Mouse (Mus musculus): ENCODE measurements around the gene Rasa3. TPM values are rescaled to one million over a fixed set of nuclear protein-coding genes. Genes with fewer than 3 reads are reported as not detected.

The Rasa3 gene
- polyA plus RNA-seq (2016; fragmentation: Nextera tagmentation; extraction: Ambion mirVana), result 20.2 and 24.9 TPM in 2 replicates

DNA sequence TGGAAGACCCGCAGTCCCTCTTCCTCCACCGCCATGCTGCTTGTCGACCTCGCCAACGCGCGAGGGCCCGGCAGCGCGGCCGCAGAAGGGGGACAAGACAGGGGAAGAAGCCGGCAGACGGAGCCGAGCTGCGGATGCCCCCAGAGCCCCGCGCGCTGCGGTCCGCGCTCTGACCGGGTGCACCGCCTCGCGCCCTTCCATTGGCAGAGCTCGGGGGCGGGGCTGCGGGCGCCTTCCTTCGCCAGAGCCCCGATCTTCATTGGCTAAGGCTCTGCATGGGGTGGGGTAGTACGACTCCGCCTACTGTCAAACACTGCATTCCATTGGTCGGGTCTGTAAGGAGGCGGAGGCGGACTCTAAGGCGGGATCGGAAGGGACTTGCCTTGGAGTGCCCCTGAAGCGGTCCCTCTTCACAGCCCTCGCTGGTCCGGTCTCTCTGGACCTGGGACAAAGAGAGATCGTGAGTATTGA, at the start of gene Rasa3:
Gene Rasa3 (minus strand): TSS at position 191 of the 471 bp plus-strand sequence.
- H3K36me3 ChIP-seq, result no peaks in the 10 kb centered on the region
- peak within 1 kb of the TSS; percentile 60 for H3K4me3 ChIP-seq (replicated peaks)
- ATAC-seq (ENCODE audit: insufficient number of reproducible peaks, insufficient read depth, low FRiP score, low TSS enrichment, low read depth), result peak; percentile 97
- peak within 1 kb of the TSS; percentile 91 for H3K4me2 ChIP-seq
- WGBS, result 0% methylated on average over 42 of the region's 42 CpGs
- peak within 1 kb of the TSS; percentile 65 for H3K9ac ChIP-seq (replicated peaks)
- H3K4me1 ChIP-seq (replicated peaks), result peaks cover 18% of the 10 kb centered on the region
- peaks cover 23% of the 10 kb centered on the region for H3K27me3 ChIP-seq
- H3K9me3 ChIP-seq, result no peaks in the 10 kb centered on the region
- H3K27ac ChIP-seq, result peak within 1 kb of the TSS; percentile 79

DNA sequence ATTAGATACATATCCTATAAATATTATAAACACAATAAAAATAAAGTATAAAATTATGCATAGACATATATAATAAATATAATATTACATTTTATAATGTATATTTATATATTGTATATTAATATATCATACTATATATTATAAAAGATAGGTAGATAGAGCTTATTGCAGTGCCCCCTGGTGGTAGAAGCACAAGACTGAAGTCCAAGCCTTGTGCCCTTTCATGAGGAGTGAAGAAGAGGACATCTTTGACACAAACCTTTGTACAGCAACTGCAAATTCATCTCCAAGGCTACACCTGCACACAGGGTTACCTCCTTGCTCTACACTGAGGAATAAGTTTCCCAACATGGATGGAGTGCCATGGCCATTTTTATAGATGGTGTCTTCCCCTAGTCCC, 48.3 kb upstream of the Rasa3 start:
- H3K4me2 ChIP-seq, result no peak overlapping the region
- no peak overlapping the region for H3K4me3 ChIP-seq (replicated peaks)
- H3K27me3 ChIP-seq, result no peaks in the 10 kb centered on the region
- H3K27ac ChIP-seq, result no peak overlapping the region
- H3K9ac ChIP-seq (replicated peaks), result no peak overlapping the region
- no peak for ATAC-seq (ENCODE audit: insufficient number of reproducible peaks, insufficient read depth, low FRiP score, low TSS enrichment, low read depth)
- H3K9me3 ChIP-seq, result no peaks in the 10 kb centered on the region
- H3K4me1 ChIP-seq (replicated peaks), result peaks cover 6% of the 10 kb centered on the region
- no peaks in the 10 kb centered on the region for H3K36me3 ChIP-seq

GRCm38 (mm10) chr8:13718980-13719379, 41.6 kb upstream of the Rasa3 start:
- Histone ChIP-seq H3K9me3 (no peaks in the 10 kb centered on the region), H3K4me2 (no peak overlapping the region), H3K9ac (replicated peaks) (no peak overlapping the region), H3K27ac (no peak overlapping the region), H3K36me3 (no peaks in the 10 kb centered on the region), H3K4me3 (replicated peaks) (no peak overlapping the region), H3K27me3 (no peaks in the 10 kb centered on the region), H3K4me1 (replicated peaks) (no peaks in the 10 kb centered on the region)
- no peak for ATAC-seq (ENCODE audit: insufficient number of reproducible peaks, insufficient read depth, low FRiP score, low TSS enrichment, low read depth)
- 91% methylated on average over 8 of the region's 8 CpGs for WGBS

DNA sequence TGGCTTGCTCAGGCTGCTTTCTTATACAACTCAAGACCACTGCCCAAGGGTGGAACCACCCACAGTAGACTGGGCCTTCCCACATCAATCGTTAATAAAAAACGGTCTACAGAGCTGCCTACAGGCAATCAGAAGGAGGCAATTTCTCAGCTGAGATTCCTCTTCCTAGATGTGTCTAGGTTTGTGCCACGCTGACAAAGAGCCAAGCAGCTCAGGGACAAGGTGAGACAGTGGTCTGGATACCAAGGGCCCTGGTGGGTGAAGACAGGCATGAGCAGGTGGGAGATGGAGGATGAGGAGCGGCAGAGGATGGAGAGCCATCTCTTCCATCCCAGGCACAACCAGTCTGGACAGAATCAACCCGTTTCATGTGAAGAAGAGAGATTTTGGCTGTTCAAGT, 31.1 kb upstream of the Rasa3 start:
- peaks cover 6% of the 10 kb centered on the region; the same call in 1 of the 2 replicates for H3K4me1 ChIP-seq (replicated peaks)
- no peak overlapping the region for H3K4me2 ChIP-seq
- H3K4me3 ChIP-seq (replicated peaks), result no peak overlapping the region
- no peak overlapping the region for H3K9ac ChIP-seq (replicated peaks)
- H3K27ac ChIP-seq, result no peak overlapping the region
- H3K36me3 ChIP-seq, result no peaks in the 10 kb centered on the region
- H3K9me3 ChIP-seq, result no peaks in the 10 kb centered on the region
- no peaks in the 10 kb centered on the region for H3K27me3 ChIP-seq
- 86% methylated on average over 5 of the region's 5 CpGs for WGBS
- no peak for ATAC-seq (ENCODE audit: insufficient number of reproducible peaks, insufficient read depth, low FRiP score, low TSS enrichment, low read depth)

DNA sequence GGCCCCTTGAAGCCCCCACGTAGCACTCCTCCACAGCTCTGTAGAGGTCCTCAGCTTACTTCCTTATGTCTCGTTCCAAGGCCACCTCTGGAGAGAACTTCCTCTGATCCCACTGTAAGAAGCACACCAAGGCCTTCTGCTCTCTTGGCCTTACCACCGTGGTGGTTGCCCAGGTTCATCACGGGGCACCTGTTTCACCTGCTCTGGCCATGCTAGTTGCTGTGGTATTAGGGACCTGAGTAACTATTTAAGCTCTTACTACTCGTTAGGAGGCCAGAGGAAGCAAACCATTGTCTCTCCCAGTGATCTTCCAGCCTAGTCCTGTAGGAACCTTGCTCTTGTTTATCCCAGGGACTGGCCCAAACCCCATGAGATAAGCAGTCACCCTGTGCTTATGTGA, 29.5 kb upstream of the Rasa3 start:
- Histone ChIP-seq H3K4me2 (no peak overlapping the region), H3K9me3 (no peaks in the 10 kb centered on the region), H3K36me3 (no peaks in the 10 kb centered on the region), H3K27me3 (no peaks in the 10 kb centered on the region), H3K4me1 (replicated peaks) (peaks cover 6% of the 10 kb centered on the region; the same call in 1 of the 2 replicates), H3K9ac (replicated peaks) (no peak overlapping the region), H3K27ac (no peak overlapping the region), H3K4me3 (replicated peaks) (no peak overlapping the region)
- 81% methylated on average over 5 of the region's 5 CpGs for WGBS
- ATAC-seq (ENCODE audit: insufficient number of reproducible peaks, insufficient read depth, low FRiP score, low TSS enrichment, low read depth), result no peak

- 0 out of 2 replicates have a peak within 1 kb of the TSS, but pooled peaks have one; percentile 23 for H3K4me2 ChIP-seq
- 7% methylated on average over 5 of the region's 5 CpGs for WGBS
- no peaks in the 10 kb centered on the region for H3K9me3 ChIP-seq
- H3K4me1 ChIP-seq (replicated peaks), result peaks cover 6% of the 10 kb centered on the region; the same call in 1 of the 2 replicates
- no peak within 1 kb of the TSS; the same call in 1 of the 2 replicates for H3K27ac ChIP-seq
- H3K27me3 ChIP-seq, result no peaks in the 10 kb centered on the region
- no peak within 1 kb of the TSS for H3K9ac ChIP-seq (replicated peaks)
- ATAC-seq (ENCODE audit: insufficient number of reproducible peaks, insufficient read depth, low FRiP score, low TSS enrichment, low read depth), result 0 out of 2 replicates have a peak, but pooled peaks have one; percentile 68
- no peak within 1 kb of the TSS for H3K4me3 ChIP-seq (replicated peaks)
- H3K36me3 ChIP-seq, result no peaks in the 10 kb centered on the region
Measured at GRCm38 (mm10) chr8:13705668-13706067, 28.3 kb upstream of the Rasa3 start, which contains the start of gene Cfap97d2. TSS of gene Cfap97d2 (plus strand) at chr8:13705889.

DNA sequence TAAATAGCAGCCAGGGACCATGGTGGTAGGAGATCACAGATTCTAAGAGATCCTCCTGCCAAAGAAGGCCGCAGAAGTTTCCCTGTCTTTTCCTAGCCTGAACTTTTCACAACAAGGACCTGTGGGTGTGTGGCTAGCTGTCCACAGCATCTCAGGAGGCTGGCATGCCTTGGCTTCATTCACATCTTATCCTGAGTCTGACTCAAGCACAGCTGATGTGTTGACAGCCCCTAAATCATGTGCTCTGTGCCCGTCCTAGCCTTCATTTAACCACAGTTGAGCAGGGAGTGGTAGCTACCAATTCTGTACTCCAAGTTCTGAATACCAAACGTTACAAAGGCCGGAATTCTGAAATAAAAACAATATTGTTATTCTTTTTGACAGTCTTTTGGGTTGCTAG, 26.9 kb upstream of the Rasa3 start:
- 80% methylated on average over 4 of the region's 4 CpGs for WGBS
- Histone ChIP-seq H3K9ac (replicated peaks) (no peak overlapping the region), H3K36me3 (no peaks in the 10 kb centered on the region), H3K4me2 (no peak overlapping the region), H3K4me3 (replicated peaks) (no peak overlapping the region), H3K9me3 (no peaks in the 10 kb centered on the region), H3K4me1 (replicated peaks) (peaks cover 6% of the 10 kb centered on the region; the same call in 1 of the 2 replicates), H3K27me3 (no peaks in the 10 kb centered on the region), H3K27ac (no peak overlapping the region)
- ATAC-seq (ENCODE audit: insufficient number of reproducible peaks, insufficient read depth, low FRiP score, low TSS enrichment, low read depth), result no peak

- H3K36me3 ChIP-seq, result no peaks in the 10 kb centered on the region
- H3K9me3 ChIP-seq, result no peaks in the 10 kb centered on the region
- no peak overlapping the region for H3K9ac ChIP-seq (replicated peaks)
- 81% methylated on average over 6 of the region's 6 CpGs for WGBS
- H3K4me3 ChIP-seq (replicated peaks), result no peak overlapping the region
- no peak overlapping the region for H3K4me2 ChIP-seq
- no peak overlapping the region for H3K27ac ChIP-seq
- H3K4me1 ChIP-seq (replicated peaks), result peaks cover 6% of the 10 kb centered on the region; the same call in 1 of the 2 replicates
- ATAC-seq (ENCODE audit: insufficient number of reproducible peaks, insufficient read depth, low FRiP score, low TSS enrichment, low read depth), result no peak
- no peaks in the 10 kb centered on the region for H3K27me3 ChIP-seq
Measured at GRCm38 (mm10) chr8:13703756-13704155, 26.4 kb upstream of the Rasa3 start.

DNA sequence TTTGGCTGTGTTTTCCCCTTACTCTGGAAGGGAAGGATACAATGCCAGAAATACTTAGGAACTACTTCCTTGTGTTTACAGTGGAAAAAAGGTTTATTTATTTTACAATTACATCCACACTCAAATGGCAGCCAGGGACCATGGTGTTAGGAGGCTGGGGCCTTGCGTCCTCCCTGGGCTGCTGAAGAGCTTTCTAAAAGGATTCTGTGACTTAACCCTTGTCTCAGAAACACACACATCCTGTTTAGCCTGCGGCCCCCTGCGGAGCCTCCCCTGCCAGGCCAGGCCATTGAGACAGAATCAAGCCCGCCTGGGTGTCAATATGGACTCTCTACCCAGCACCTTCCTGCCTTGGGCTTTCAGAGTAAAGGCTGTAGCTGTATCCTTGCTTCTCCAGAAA, 25.4 kb upstream of the Rasa3 start:
- Histone ChIP-seq H3K36me3 (no peaks in the 10 kb centered on the region), H3K4me3 (replicated peaks) (no peak overlapping the region), H3K9me3 (no peaks in the 10 kb centered on the region), H3K4me1 (replicated peaks) (peaks cover 6% of the 10 kb centered on the region; the same call in 1 of the 2 replicates), H3K9ac (replicated peaks) (no peak overlapping the region), H3K27ac (no peak overlapping the region), H3K27me3 (no peaks in the 10 kb centered on the region), H3K4me2 (no peak overlapping the region)
- no peak for ATAC-seq (ENCODE audit: insufficient number of reproducible peaks, insufficient read depth, low FRiP score, low TSS enrichment, low read depth)
- 55% methylated on average over 4 of the region's 4 CpGs for WGBS

DNA sequence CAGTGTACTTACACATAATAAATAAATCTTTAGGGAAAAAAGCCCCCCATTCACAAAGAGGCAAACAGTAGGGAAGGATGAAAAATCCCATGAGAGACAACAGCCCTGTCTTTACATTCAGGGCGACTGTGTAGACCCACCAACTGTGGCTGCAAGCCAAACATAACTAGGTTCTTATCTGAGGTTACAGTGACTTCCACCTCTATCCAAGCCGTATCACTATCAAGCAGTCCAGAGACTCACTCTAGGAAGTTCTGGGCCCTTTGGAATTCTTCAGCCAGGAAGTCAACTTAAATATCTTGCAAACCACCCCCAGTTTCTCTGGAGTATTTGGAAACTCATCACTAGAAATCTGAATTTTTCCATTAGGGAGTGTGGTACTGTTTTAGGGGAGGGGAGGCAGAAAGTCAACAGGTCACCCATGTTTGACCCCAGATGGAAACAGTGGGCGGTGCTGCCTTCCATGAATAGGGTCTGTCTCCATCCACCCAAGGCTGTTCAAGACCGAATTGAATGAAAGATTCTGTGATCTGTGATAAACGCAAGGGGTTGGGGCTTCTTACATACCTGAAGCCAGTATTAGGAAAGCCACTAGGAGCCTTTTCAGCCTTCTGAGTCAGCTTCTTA, 22.0 kb upstream of the Rasa3 start:
- no peak overlapping the region for H3K4me3 ChIP-seq (replicated peaks)
- no peaks in the 10 kb centered on the region for H3K36me3 ChIP-seq
- no peaks in the 10 kb centered on the region for H3K27me3 ChIP-seq
- ATAC-seq (ENCODE audit: insufficient number of reproducible peaks, insufficient read depth, low FRiP score, low TSS enrichment, low read depth), result no peak
- H3K9ac ChIP-seq (replicated peaks), result no peak overlapping the region
- no peaks in the 10 kb centered on the region for H3K9me3 ChIP-seq
- WGBS, result 84% methylated on average over 5 of the region's 5 CpGs
- H3K4me2 ChIP-seq, result no peak overlapping the region
- H3K27ac ChIP-seq, result no peak overlapping the region
- H3K4me1 ChIP-seq (replicated peaks), result no peaks in the 10 kb centered on the region

DNA sequence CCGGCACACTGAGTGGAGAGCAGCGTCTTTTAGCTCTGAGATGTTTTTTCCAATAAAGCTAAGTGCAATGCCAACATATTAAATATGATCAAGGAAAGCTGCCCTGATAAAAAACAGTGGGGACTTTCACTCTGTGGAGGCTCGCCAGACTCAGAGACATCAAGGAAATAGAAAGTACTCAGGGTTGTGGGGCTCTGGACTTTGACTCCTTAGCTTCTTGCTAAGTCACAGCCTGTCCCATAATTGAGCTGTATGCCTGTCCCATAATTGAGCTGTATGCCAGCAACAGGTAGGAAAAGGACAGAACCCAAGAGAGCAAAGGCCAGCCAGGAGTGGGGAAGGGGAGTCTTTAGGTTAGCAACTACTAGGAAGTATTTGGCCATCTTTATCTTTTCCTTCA, 20.9 kb upstream of the Rasa3 start:
- Histone ChIP-seq H3K9me3 (no peaks in the 10 kb centered on the region), H3K27me3 (no peaks in the 10 kb centered on the region), H3K9ac (replicated peaks) (no peak overlapping the region), H3K36me3 (no peaks in the 10 kb centered on the region), H3K4me1 (replicated peaks) (no peaks in the 10 kb centered on the region), H3K27ac (no peak overlapping the region), H3K4me3 (replicated peaks) (no peak overlapping the region), H3K4me2 (no peak overlapping the region)
- WGBS, result 83% methylated on average over 3 of the region's 3 CpGs
- no peak for ATAC-seq (ENCODE audit: insufficient number of reproducible peaks, insufficient read depth, low FRiP score, low TSS enrichment, low read depth)

GRCm38 (mm10) chr8:13697681-13698080, 20.3 kb upstream of the Rasa3 start:
- H3K27me3 ChIP-seq, result no peaks in the 10 kb centered on the region
- no peak overlapping the region for H3K4me2 ChIP-seq
- H3K9me3 ChIP-seq, result no peaks in the 10 kb centered on the region
- no peaks in the 10 kb centered on the region for H3K36me3 ChIP-seq
- H3K9ac ChIP-seq (replicated peaks), result no peak overlapping the region
- H3K4me1 ChIP-seq (replicated peaks), result no peaks in the 10 kb centered on the region
- no peak overlapping the region for H3K4me3 ChIP-seq (replicated peaks)
- WGBS, result 81% methylated on average over 8 of the region's 8 CpGs
- H3K27ac ChIP-seq, result no peak overlapping the region
- no peak for ATAC-seq (ENCODE audit: insufficient number of reproducible peaks, insufficient read depth, low FRiP score, low TSS enrichment, low read depth)

Data from limb, embryonic 12.5 days (tissue).